ENCODE assay signal across 11 mouse cellular contexts in the genomic region with DNA sequence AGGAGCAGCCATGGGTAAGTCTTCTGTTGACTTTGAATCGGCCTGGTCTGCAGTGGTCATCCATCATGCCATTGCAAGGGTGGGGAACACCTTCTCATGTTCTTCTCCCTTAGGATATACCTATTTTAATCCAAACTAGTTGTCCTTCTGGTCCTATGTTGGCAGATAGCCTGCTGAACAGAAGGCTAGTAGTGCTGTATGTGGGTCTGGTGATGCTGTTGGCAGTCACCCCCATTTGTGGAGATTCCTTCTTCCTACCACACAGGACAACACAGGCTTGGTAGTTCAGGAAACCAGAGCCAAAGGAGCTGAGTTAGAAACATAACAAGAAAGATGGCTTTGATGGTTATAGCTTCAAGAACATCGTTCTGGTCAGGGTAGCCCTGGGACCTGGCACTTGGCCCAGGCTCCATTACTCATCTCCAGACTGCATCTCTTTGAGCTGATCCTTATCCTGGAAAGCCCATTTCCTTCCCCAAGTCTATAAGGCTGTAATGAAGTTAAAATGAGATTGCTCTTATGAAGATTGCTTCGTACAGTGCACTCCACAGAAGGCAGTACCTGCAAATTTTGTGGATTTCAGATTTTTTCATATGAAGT. TPM values are rescaled to one million over a fixed set of nuclear protein-coding genes. Genes with fewer than 3 reads are reported as not detected.
DNase-seq lines count a peak whose midpoint lies in the region; ATAC-seq and TF ChIP-seq lines count a peak whose summit lies in the region.
"Had no signal": no experiment of that assay in that cellular context is flagged by ENCODE, and none has a peak within 500 bp of the region (broad histone marks: within the 10 kb centered on the region; RNA-seq: fewer than 3 reads in every experiment).

No protein-coding gene starts in this region.

- no peak for ATAC-seq in forebrain, embryonic 14.5 days
- ATAC-seq in lung, embryonic 14.5 days (ENCODE audit: insufficient read depth), result no peak

- H3K27me3 ChIP-seq in forebrain, embryonic 14.5 days (replicated peaks; ENCODE audit: control insufficient read depth, insufficient read depth, low read length), result no peaks in the 10 kb centered on the region
- H3K27me3 ChIP-seq in forebrain, embryonic 10.5 days (ENCODE audit: poor library complexity, severe bottlenecking), result no peaks in the 10 kb centered on the region
- H3K27me3 ChIP-seq in lung, embryonic 14.5 days (ENCODE audit: insufficient read depth, low read length), result no peaks in the 10 kb centered on the region
- H3K27me3 ChIP-seq: megakaryocyte, embryonic 14.5 days; neural tube, embryonic 13.5 days had no signal

- no peak overlapping the region for H3K9ac ChIP-seq in forebrain, embryonic 14.5 days (ENCODE audit: low read length)
- no peak overlapping the region for H3K9ac ChIP-seq in lung, embryonic 14.5 days
- H3K9ac ChIP-seq: neural tube, embryonic 13.5 days had no signal

- no peak overlapping the region for H3K4me3 ChIP-seq in forebrain, embryonic 14.5 days (ENCODE audit: low read depth, low read length)
- no peak overlapping the region for H3K4me3 ChIP-seq in forebrain, embryonic 10.5 days
- H3K4me3 ChIP-seq in lung, embryonic 14.5 days (ENCODE audit: low read depth, low read length), result no peak overlapping the region
- H3K4me3 ChIP-seq: limb, embryonic 10.5 days; megakaryocyte, embryonic 14.5 days; neural tube, embryonic 13.5 days had no signal

- WGBS in forebrain, embryonic 14.5 days, result 83% methylated on average over 3 of the region's 3 CpGs
- 95% methylated on average over 3 of the region's 3 CpGs for WGBS in forebrain, embryonic 10.5 days
- WGBS in lung, embryonic 14.5 days, result 51% methylated on average over 3 of the region's 3 CpGs

- H3K36me3 ChIP-seq in forebrain, embryonic 14.5 days (ENCODE audit: control insufficient read depth, insufficient read depth, low read length), result peaks cover 21% of the 10 kb centered on the region
- H3K36me3 ChIP-seq in forebrain, embryonic 10.5 days (replicated peaks), result peaks cover 31% of the 10 kb centered on the region
- H3K36me3 ChIP-seq in lung, embryonic 14.5 days (ENCODE audit: insufficient read depth), result peaks cover 9% of the 10 kb centered on the region; the same call in 1 of the 2 replicates

- H3K4me1 ChIP-seq in forebrain, embryonic 14.5 days (ENCODE audit: control insufficient read depth, insufficient read depth, low read length), result no peaks in the 10 kb centered on the region
- H3K4me1 ChIP-seq in forebrain, embryonic 10.5 days, result no peaks in the 10 kb centered on the region
- H3K4me1 ChIP-seq in lung, embryonic 14.5 days (ENCODE audit: insufficient read depth), result no peaks in the 10 kb centered on the region
- H3K4me1 ChIP-seq: limb, embryonic 10.5 days; neural tube, embryonic 13.5 days had no signal

- H3K27ac ChIP-seq in forebrain, embryonic 14.5 days (ENCODE audit: low read depth, low read length), result no peak overlapping the region
- H3K27ac ChIP-seq in forebrain, embryonic 10.5 days, result no peak overlapping the region
- H3K27ac ChIP-seq in lung, embryonic 14.5 days (ENCODE audit: low read depth), result no peak overlapping the region
- H3K27ac ChIP-seq: limb, embryonic 10.5 days; neural tube, embryonic 13.5 days had no signal

- peak; percentile 1 for DNase-seq in forebrain, embryonic 14.5 days (ENCODE audit: low spot score)
- DNase-seq in forebrain, embryonic 10.5 days (ENCODE audit: extremely low spot score, low spot score), result no peak
- peak; percentile 62 for DNase-seq in lung, embryonic 14.5 days
- no peak for DNase-seq in lung, postnatal 25 days (ENCODE audit: low spot score)
- DNase-seq in cerebellum, adult 11 months, result peak; percentile 53
- DNase-seq in kidney, postnatal 36 days, result peak; percentile 43 to 72
- DNase-seq in embryo, embryonic 10 days (ENCODE audit: low spot score), result no peak
- no peak for DNase-seq in embryo, embryonic 9.5 days (ENCODE audit: extremely low spot score)

- TF ChIP-seq CTCF in lung, embryonic 14.5 days (IDR thresholded peaks at IDR 0.05; ENCODE audit: low read depth), result no peak

- no peak overlapping the region for H3K4me2 ChIP-seq in forebrain, embryonic 14.5 days (ENCODE audit: low read length)
- H3K4me2 ChIP-seq in lung, embryonic 14.5 days, result no peak overlapping the region
- H3K4me2 ChIP-seq: neural tube, embryonic 13.5 days had no signal

- H3K9me3 ChIP-seq in forebrain, embryonic 14.5 days (replicated peaks; ENCODE audit: control insufficient read depth, low read length), result no peaks in the 10 kb centered on the region
- H3K9me3 ChIP-seq in forebrain, embryonic 10.5 days, result peaks cover 2% of the 10 kb centered on the region; the same call in 1 of the 2 replicates
- H3K9me3 ChIP-seq in lung, embryonic 14.5 days (ENCODE audit: low read depth, low read length), result no peaks in the 10 kb centered on the region
- H3K9me3 ChIP-seq: limb, embryonic 10.5 days; neural tube, embryonic 13.5 days had no signal

RNA-seq across cellular contexts. Expression of gene Nmt2, which starts 21.5 kb away (rescaled TPM):
- polyA plus RNA-seq in forebrain, embryonic 14.5 days (2014; fragmentation: Nextera tagmentation; extraction: Ambion mirVana), result 77.0 and 97.4 TPM in 2 replicates
- 63.6 and 64.1 TPM in 2 replicates for polyA plus RNA-seq in forebrain, embryonic 10.5 days (2016; fragmentation: Nextera tagmentation; extraction: Ambion mirVana)
- polyA plus RNA-seq in lung, embryonic 14.5 days (2014; fragmentation: Nextera tagmentation; extraction: Ambion mirVana), result 41.3 and 41.6 TPM in 2 replicates

RNA-seq across cellular contexts. Expression of gene Rpp38, which starts 26.9 kb away (rescaled TPM):
- 19.4 and 20.3 TPM in 2 replicates for polyA plus RNA-seq in forebrain, embryonic 14.5 days (2014; fragmentation: Nextera tagmentation; extraction: Ambion mirVana)
- polyA plus RNA-seq in forebrain, embryonic 10.5 days (2016; fragmentation: Nextera tagmentation; extraction: Ambion mirVana), result 22.9 and 23.2 TPM in 2 replicates
- 26.3 and 26.8 TPM in 2 replicates for polyA plus RNA-seq in lung, embryonic 14.5 days (2014; fragmentation: Nextera tagmentation; extraction: Ambion mirVana)

RNA-seq across cellular contexts. Expression of gene Acbd7, which starts 30.4 kb away (rescaled TPM):
- 1.7 and 1.8 TPM in 2 replicates for polyA plus RNA-seq in forebrain, embryonic 14.5 days (2014; fragmentation: Nextera tagmentation; extraction: Ambion mirVana)
- 0.32 TPM in 1 of 2 replicates, not detected in the other for polyA plus RNA-seq in forebrain, embryonic 10.5 days (2016; fragmentation: Nextera tagmentation; extraction: Ambion mirVana)
- 0.51 and 0.92 TPM in 2 replicates for polyA plus RNA-seq in lung, embryonic 14.5 days (2014; fragmentation: Nextera tagmentation; extraction: Ambion mirVana)
- polyA plus RNA-seq: limb, embryonic 10.5 days had no signal

Comparison
In these comparisons a context has a peak if more than half of its experiments do, and no peak if none do; other contexts are left out.
1. DNase-seq: peak in forebrain, embryonic 14.5 days (single experiment), lung, embryonic 14.5 days (single experiment), cerebellum, adult 11 months (single experiment) and kidney, postnatal 36 days (2 of 2); none in forebrain, embryonic 10.5 days (single experiment), lung, postnatal 25 days (single experiment), embryo, embryonic 10 days (single experiment) and embryo, embryonic 9.5 days (single experiment).